Mouse (Mus musculus): ENCODE measurements around the gene Prb1. TPM values are rescaled to one million over a fixed set of nuclear protein-coding genes. Genes with fewer than 3 reads are reported as not detected.
"Not testable (repeated sequence)": the region's sequence is repeated elsewhere in the genome, so short reads cannot be mapped to it uniquely, and the experiment has no call there.

Prb1 gene
- not detected for total RNA-seq (2021)
- polyA plus RNA-seq (2012; rRNA removed), result not detected in 2 replicates
- long read RNA-seq, result 0 reads

DNA sequence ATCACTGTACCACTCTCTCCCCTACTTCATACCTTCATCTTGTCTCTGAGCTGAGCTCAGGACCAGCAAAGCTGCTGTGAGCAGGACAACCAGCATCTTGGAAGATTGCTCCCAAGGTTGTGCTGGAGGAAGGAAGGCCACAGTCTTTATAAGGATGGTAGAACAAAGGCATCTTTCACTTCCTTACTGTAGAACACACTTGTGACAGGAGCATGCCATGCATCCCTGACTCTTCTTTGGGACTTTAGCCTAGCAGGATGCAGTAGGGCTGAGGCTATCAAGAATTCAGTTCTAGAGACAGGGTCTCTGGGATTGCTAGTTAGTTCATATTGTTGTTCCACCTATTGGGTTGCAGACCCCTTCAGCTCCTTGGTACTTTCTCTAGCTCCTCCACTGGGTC is at the start of gene Prb1:
Prb1 (minus strand) TSS at position 101 of the 400 bp plus-strand sequence.
- DNase-seq, result not testable (repeated sequence)

Other genes with a start within 250 kb of the Prb1 start
- not detected for gene Prpmp5, start 104.2 kb upstream of the Prb1 start, total RNA-seq (2021)
- not detected in 2 replicates for gene Prpmp5, start 104.2 kb upstream of the Prb1 start, polyA plus RNA-seq (2012; rRNA removed)
- not detected for gene Gm8882, start 153.6 kb upstream of the Prb1 start, total RNA-seq (2021)
- gene Gm8882, start 153.6 kb upstream of the Prb1 start, polyA plus RNA-seq (2012; rRNA removed), result not detected in 2 replicates